Mouse (Mus musculus): ENCODE measurements at regions not wholly inside any gene's neighbourhood (a gene's known extent, or its start where the extent isn't known, plus 50 kb on each side); places are given as distances from the start of the nearest gene placed in this dataset.

DNA sequence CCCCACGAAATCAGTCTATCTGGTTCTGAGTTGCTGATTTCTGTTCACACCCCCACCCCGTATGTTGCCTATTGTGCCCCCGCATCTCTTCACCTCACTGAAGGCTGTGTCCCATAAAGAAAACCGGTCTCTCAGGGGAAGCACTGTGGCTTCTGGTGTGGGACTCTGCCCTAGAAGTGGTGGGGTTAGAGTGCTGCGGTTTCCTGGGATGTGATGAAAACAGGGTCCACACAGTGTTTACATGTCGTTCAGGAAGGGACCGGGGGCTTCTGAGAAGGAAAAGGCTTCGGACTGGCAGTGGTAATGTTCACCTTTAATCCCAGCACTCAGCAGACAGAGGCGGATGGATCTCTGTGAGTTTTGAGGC lies 188.4 kb upstream of the Hnrnpa3 start:
- TF ChIP-seq CTCF (IDR thresholded peaks at IDR 0.05; ENCODE audit: low read depth, low read length), result no peak
- no peak for TF ChIP-seq POLR2AphosphoS5 (IDR thresholded peaks at IDR 0.05; ENCODE audit: insufficient replicate concordance, low read depth, low read length)
- TF ChIP-seq TAL1 (conservative IDR thresholded peaks at IDR 0.05; ENCODE audit: low read depth, low read length), result no peak
- no peak for TF ChIP-seq GATA1 (IDR thresholded peaks at IDR 0.05; ENCODE audit: borderline replicate concordance, low read length)

Data from G1E (cell line).